Mouse (Mus musculus): ENCODE results near the gene Olfr124. TPM values are rescaled to one million over a fixed set of nuclear protein-coding genes. Genes with fewer than 3 reads are reported as not detected.

The Olfr124 gene
- total RNA-seq (2021), result not detected
- long read RNA-seq, experiment 1, result 0 reads
- long read RNA-seq, experiment 2, result 0 reads

- DNase-seq (ENCODE audit: low spot score in 2 of 2), result no peak
These were observed at the start of gene Olfr124 for GRCm38 (mm10) chr17:37799588-37799987. Olfr124 (plus strand) TSS chr17:37799888.

GRCm38 (mm10) chr17:37768307-37768706 lies 31.4 kb upstream of the Olfr124 start, which contains the start of gene Olfr122:
Olfr122 (plus strand) TSS chr17:37768607.
- DNase-seq (ENCODE audit: low spot score in 2 of 2), result no peak

DNA sequence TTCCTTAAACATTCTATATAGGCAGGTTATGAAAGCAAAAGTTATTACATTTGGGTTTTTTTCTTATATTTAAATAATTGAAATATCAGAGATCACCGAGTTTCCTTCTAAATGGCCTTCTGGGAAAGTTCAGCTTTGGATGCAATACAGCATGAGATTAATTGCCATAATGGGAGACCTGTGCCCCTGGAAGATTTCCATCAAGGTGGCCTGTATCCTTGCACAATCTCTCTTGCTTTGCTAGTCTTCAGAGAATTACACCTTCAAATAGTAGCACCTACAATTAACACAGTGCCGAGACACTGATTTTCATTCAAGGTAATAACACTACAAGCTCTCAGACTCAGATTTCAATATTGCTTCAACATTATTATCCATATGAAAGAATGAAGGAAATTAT lies 6.5 kb upstream of the Olfr124 start, which contains the start of gene Olfr123:
Gene Olfr123 (plus strand): TSS at position 301 of the 400 bp plus-strand sequence.
- no peak for DNase-seq (ENCODE audit: low spot score in 2 of 2)

GRCm38 (mm10) chr17:37832649-37833048 lies 33.0 kb downstream of the Olfr124 start, which contains the start of gene Olfr125:
Olfr125 (plus strand) TSS chr17:37832949.
- DNase-seq (ENCODE audit: low spot score in 2 of 2), result no peak

GRCm38 (mm10) chr17:37847183-37847582 lies 47.5 kb downstream of the Olfr124 start, which contains the start of gene Olfr126:
Olfr126 (plus strand) TSS chr17:37847483.
- DNase-seq (ENCODE audit: low spot score in 2 of 2), result no peak

Other genes starting within 250 kb of the Olfr124 start
- gene Olfr112, start 230.4 kb upstream of the Olfr124 start, total RNA-seq (2021), result not detected
- not detected for gene Olfr113, start 222.2 kb upstream of the Olfr124 start, total RNA-seq (2021)
- not detected for gene Olfr114, start 207.1 kb upstream of the Olfr124 start, total RNA-seq (2021)
- not detected for gene Olfr115, start 172.8 kb upstream of the Olfr124 start, total RNA-seq (2021)
- gene Olfr116, start 172.7 kb upstream of the Olfr124 start, total RNA-seq (2021), result not detected
- gene Olfr117, start 136.1 kb upstream of the Olfr124 start, total RNA-seq (2021), result not detected
- not detected for gene Olfr118, start 132.9 kb upstream of the Olfr124 start, total RNA-seq (2021)
- not detected for gene Olfr119, start 103.3 kb upstream of the Olfr124 start, total RNA-seq (2021)
- gene Olfr120, start 78.1 kb upstream of the Olfr124 start, total RNA-seq (2021), result not detected
- not detected for gene Olfr121, start 51.0 kb upstream of the Olfr124 start, total RNA-seq (2021)
- not detected for gene Olfr122, start 31.3 kb upstream of the Olfr124 start, total RNA-seq (2021)
- gene Olfr123, start 6.4 kb upstream of the Olfr124 start, total RNA-seq (2021), result not detected
- gene Olfr125, start 33.1 kb downstream of the Olfr124 start, total RNA-seq (2021), result not detected
- gene Olfr126, start 47.6 kb downstream of the Olfr124 start, total RNA-seq (2021), result not detected
- not detected for gene Olfr127, start 100.5 kb downstream of the Olfr124 start, total RNA-seq (2021)
- gene Olfr128, start 120.7 kb downstream of the Olfr124 start, total RNA-seq (2021), result not detected
- not detected for gene Olfr761, start 153.2 kb downstream of the Olfr124 start, total RNA-seq (2021)

All from adrenal gland, postnatal 4 days (tissue).